Mouse (Mus musculus) intestine, embryonic 14.5 days (tissue): ENCODE data around the gene Ptpn11. TPM values are rescaled to one million over a fixed set of nuclear protein-coding genes. Genes with fewer than 3 reads are reported as not detected.
A peak's percentile ranks its signal among the peaks of the same experiment; 100 is the strongest.
"Not testable (repeated sequence)": the region's sequence is repeated elsewhere in the genome, so short reads cannot be mapped to it uniquely, and the experiment has no call there.

Source experiments
- ATAC-seq: fragments of 200-750 bp; cut with Nextera tagmentation; replicated peaks from 2 replicates; pipeline ENCODE4 v1.8.0; 2017; ENCODE audit warnings: low read depth, moderate number of reproducible peaks, moderate TSS enrichment, moderate library complexity; ENCODE audit not compliant: low FRiP score, low TSS enrichment
- DNase-seq: peaks from one replicate; pipeline ENCODE4 v3.0.0-alpha.2; 2018; ENCODE audit warnings: low spot score
- H3K27ac ChIP-seq: fragments of 300-500 bp; sonication (generic); 2 replicates; pipeline ENCODE4 v1.5.1; 2014; ENCODE audit warnings: low read depth, mild to moderate bottlenecking, control low read depth
- H3K27me3 ChIP-seq: fragments of 300-500 bp; sonication (generic); replicated peaks from 2 replicates; pipeline ENCODE4 v1.6.1; 2014; ENCODE audit warnings: low read length, control low read depth; ENCODE audit not compliant: control insufficient read depth, insufficient read depth
- H3K36me3 ChIP-seq: fragments of 300-500 bp; sonication (generic); 2 replicates; pipeline ENCODE4 v1.6.1; 2014; ENCODE audit warnings: low read length, control low read depth; ENCODE audit not compliant: control insufficient read depth, insufficient read depth
- H3K4me1 ChIP-seq: fragments of 300-500 bp; sonication (generic); replicated peaks from 2 replicates; pipeline ENCODE4 v1.6.1; 2014; ENCODE audit warnings: low read length, control low read depth, mixed read lengths; ENCODE audit not compliant: control insufficient read depth, insufficient read depth
- H3K4me2 ChIP-seq: fragments of 300-500 bp; sonication (generic); 2 replicates; pipeline ENCODE4 v1.6.1; 2014; ENCODE audit warnings: low read length
- H3K4me3 ChIP-seq: fragments of 300-500 bp; sonication (generic); 2 replicates; pipeline ENCODE4 v1.5.1; 2014; ENCODE audit warnings: low read depth, low read length, control low read depth, mixed read lengths
- H3K9ac ChIP-seq: fragments of 300-500 bp; sonication (generic); 2 replicates; pipeline ENCODE4 v1.6.1; 2014; ENCODE audit warnings: mild to moderate bottlenecking, low read length
- H3K9me3 ChIP-seq: fragments of 300-500 bp; sonication (generic); 2 replicates; pipeline ENCODE4 v1.6.1; 2016; ENCODE audit warnings: low read length, control low read depth; ENCODE audit not compliant: control insufficient read depth
- WGBS: fragments of 180-500 bp; shearing (Covaris S2); extraction: QIAGEN DNeasy Blood & Tissue Kit; methylation state at CpG from one replicate; pipeline ENCODE4 v1.1.7; 2014; 5-methylcytosine and 5-hydroxymethylcytosine counted together
- polyA plus RNA-seq: library from polyadenylated mRNA; unstranded; fragments of >200 nt; fragmentation: Nextera tagmentation; extraction: Ambion mirVana; gene quantifications from 2 replicates; pipeline ENCODE4 v1.2.1, GENCODE M21; 2014

The Ptpn11 gene
- polyA plus RNA-seq, 1 experiment from 2014 or later, result 23.2 TPM

DNA sequence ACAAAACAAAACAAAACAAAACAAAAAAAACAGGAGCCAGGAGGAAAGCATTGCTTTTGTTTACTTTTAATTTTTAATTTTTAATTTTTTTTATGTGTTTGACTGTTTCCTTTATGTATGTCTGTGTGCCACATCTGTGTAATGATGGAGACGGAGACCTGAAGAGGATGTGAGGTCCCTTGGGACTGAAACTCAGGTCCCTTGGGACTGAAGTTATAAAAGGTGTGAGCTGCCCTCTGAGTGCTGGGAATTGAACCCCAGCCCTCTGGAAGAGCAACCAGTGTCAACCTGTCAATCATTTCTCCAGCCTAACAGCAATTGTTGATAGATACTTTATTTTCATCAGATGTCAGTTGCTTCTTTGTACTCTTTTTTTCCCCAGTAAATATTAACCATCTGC, 28.0 kb upstream of the Ptpn11 start:
- WGBS, result 85% methylated on average over 1 of the region's 1 CpGs
- no peaks in the 10 kb centered on the region for H3K36me3 ChIP-seq
- no peaks in the 10 kb centered on the region for H3K27me3 ChIP-seq
- H3K4me3 ChIP-seq, result no peak overlapping the region
- H3K4me2 ChIP-seq, result no peak overlapping the region
- H3K9me3 ChIP-seq, result no peaks in the 10 kb centered on the region
- ATAC-seq (no peak), DNase-seq (no peak)
- H3K27ac ChIP-seq, result no peak overlapping the region
- no peak overlapping the region for H3K9ac ChIP-seq
- H3K4me1 ChIP-seq, result peaks cover 8% of the 10 kb centered on the region

GRCm38 (mm10) chr5:121217313-121217634, 26.1 kb upstream of the Ptpn11 start:
- H3K4me3 ChIP-seq, result no peak overlapping the region
- 90% methylated on average over 2 of the region's 2 CpGs for WGBS
- no peak overlapping the region for H3K9ac ChIP-seq
- peaks cover 5% of the 10 kb centered on the region for H3K36me3 ChIP-seq
- ATAC-seq (no peak), DNase-seq (no peak)
- H3K4me1 ChIP-seq, result peaks cover 8% of the 10 kb centered on the region
- no peaks in the 10 kb centered on the region for H3K27me3 ChIP-seq
- no peaks in the 10 kb centered on the region for H3K9me3 ChIP-seq
- H3K27ac ChIP-seq, result no peak overlapping the region
- no peak overlapping the region for H3K4me2 ChIP-seq

DNA sequence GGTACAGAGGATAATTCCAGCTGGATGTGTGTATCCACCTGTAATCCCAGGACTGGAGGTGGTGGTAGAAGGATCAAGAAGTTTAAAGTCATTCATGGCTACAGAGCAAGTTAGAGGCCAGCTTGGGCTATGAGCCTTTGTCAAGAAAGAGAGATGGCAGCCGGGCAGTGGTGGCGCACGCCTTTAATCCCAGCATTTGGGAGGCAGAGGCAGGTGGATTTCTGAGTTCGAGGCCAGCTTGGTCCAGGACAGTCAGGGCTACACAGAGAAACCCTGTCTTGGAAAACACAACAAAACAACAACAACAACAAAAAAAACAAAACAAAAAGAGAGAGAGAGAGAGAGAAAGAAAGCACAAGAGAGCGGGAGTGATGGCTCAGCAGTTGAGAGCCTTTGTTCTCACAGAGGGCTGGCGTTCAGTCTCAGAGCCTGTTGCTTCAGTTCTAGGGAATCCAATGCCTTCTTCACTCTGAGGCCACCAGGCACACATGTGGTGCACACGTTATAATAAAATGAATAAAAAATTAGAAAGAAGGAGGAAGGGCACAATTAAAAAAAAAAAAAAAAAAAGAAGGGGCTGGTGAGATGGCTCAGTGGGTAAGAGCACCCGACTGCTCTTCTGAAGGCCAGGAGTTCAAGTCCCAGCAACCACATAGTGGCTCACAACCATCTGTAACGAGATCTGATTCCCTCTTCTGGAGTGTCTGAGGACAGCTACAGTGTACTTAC, 25.6 kb upstream of the Ptpn11 start:
- H3K9me3 ChIP-seq, H3K27me3 ChIP-seq, H3K4me3 ChIP-seq, DNase-seq, H3K27ac ChIP-seq, H3K4me2 ChIP-seq, H3K4me1 ChIP-seq, ATAC-seq, H3K9ac ChIP-seq: not testable (repeated sequence)
- H3K36me3 ChIP-seq, result peaks cover 10% of the 10 kb centered on the region
- 89% methylated on average over 9 of the region's 9 CpGs for WGBS

- Histone ChIP-seq H3K27ac (no peak overlapping the region), H3K36me3 (peaks cover 17% of the 10 kb centered on the region), H3K9ac (no peak overlapping the region), H3K9me3 (no peaks in the 10 kb centered on the region), H3K4me1 (peaks cover under 1% of the 10 kb centered on the region; the same call in 1 of the 2 replicates), H3K4me3 (no peak overlapping the region), H3K27me3 (no peaks in the 10 kb centered on the region), H3K4me2 (no peak overlapping the region)
- DNase-seq, result no peak
- 79% methylated on average over 12 of the region's 12 CpGs for WGBS
- no peak for ATAC-seq
Measured at GRCm38 (mm10) chr5:121216126-121216446, 24.9 kb upstream of the Ptpn11 start.

GRCm38 (mm10) chr5:121215380-121216125, 24.4 kb upstream of the Ptpn11 start:
- no peak overlapping the region for H3K4me2 ChIP-seq
- no peak overlapping the region for H3K4me3 ChIP-seq
- no peaks in the 10 kb centered on the region for H3K27me3 ChIP-seq
- 48% methylated on average over 13 of the region's 13 CpGs for WGBS
- ATAC-seq, result no peak
- no peak overlapping the region for H3K27ac ChIP-seq
- H3K36me3 ChIP-seq, result peaks cover 22% of the 10 kb centered on the region
- H3K9ac ChIP-seq, result no peak overlapping the region
- H3K4me1 ChIP-seq, result no peaks in the 10 kb centered on the region
- H3K9me3 ChIP-seq, result no peaks in the 10 kb centered on the region
- peak; percentile 86 for DNase-seq

- Histone ChIP-seq H3K9ac (no peak overlapping the region), H3K9me3 (no peaks in the 10 kb centered on the region), H3K27me3 (no peaks in the 10 kb centered on the region), H3K4me2 (no peak overlapping the region), H3K36me3 (peaks cover 31% of the 10 kb centered on the region), H3K4me1 (no peaks in the 10 kb centered on the region), H3K27ac (no peak overlapping the region), H3K4me3 (no peak overlapping the region)
- no peak for ATAC-seq
- WGBS, result 55% methylated on average over 7 of the region's 7 CpGs
- DNase-seq, result no peak
Measured at GRCm38 (mm10) chr5:121214707-121215106, 23.5 kb upstream of the Ptpn11 start.

DNA sequence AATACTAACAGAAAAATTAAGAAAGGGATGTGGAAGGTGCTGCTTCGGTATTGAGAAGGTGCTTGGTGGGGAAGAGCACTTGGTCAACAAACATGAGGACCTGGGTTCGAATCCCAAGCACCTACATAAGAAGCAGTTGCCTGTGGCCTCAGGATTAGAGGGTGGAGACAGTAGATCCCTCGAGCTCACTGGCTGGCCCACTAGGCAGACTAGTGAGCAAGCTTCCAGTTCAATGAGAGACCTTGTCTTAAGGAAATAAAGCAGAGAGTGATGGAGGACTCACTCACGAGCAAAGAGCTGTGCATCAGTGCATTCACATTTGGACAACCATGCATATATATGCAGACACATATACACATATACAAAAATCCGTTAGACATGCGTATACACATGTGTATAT, 20.9 kb upstream of the Ptpn11 start:
- WGBS, result 92% methylated on average over 6 of the region's 6 CpGs
- Histone ChIP-seq H3K4me2 (no peak overlapping the region), H3K4me3 (no peak overlapping the region), H3K27ac (no peak overlapping the region), H3K9me3 (no peaks in the 10 kb centered on the region), H3K36me3 (peaks cover 57% of the 10 kb centered on the region), H3K4me1 (peaks cover 5% of the 10 kb centered on the region; the same call in 1 of the 2 replicates), H3K27me3 (no peaks in the 10 kb centered on the region), H3K9ac (no peak overlapping the region)
- ATAC-seq (no peak), DNase-seq (no peak)

DNA sequence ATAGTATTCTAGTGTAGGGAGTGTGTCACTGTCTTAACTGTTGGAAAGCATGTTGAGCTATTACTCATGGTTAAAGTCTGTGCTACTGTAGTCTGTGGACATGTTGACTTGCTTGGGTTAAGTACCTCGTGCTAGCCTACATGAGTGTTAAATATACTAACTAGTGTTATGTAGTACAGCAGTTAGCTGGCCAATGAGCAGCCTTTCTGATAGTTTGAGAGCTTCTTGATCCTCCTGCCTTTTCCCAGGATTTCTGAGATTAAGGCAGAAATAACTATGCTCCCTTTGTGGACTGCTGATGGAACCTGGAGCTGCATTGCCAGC, 19.4 kb upstream of the Ptpn11 start:
- peaks cover 72% of the 10 kb centered on the region for H3K36me3 ChIP-seq
- H3K9me3 ChIP-seq, result no peaks in the 10 kb centered on the region
- DNase-seq (no peak), ATAC-seq (no peak)
- 85% methylated on average over 1 of the region's 1 CpGs for WGBS
- no peaks in the 10 kb centered on the region for H3K27me3 ChIP-seq
- H3K4me2 ChIP-seq, result no peak overlapping the region
- no peak overlapping the region for H3K27ac ChIP-seq
- no peak overlapping the region for H3K9ac ChIP-seq
- no peak overlapping the region for H3K4me3 ChIP-seq
- peaks cover 13% of the 10 kb centered on the region for H3K4me1 ChIP-seq
